Mouse (Mus musculus): Measurements from ENCODE around the gene Usp54.

Gene Usp54

DNA sequence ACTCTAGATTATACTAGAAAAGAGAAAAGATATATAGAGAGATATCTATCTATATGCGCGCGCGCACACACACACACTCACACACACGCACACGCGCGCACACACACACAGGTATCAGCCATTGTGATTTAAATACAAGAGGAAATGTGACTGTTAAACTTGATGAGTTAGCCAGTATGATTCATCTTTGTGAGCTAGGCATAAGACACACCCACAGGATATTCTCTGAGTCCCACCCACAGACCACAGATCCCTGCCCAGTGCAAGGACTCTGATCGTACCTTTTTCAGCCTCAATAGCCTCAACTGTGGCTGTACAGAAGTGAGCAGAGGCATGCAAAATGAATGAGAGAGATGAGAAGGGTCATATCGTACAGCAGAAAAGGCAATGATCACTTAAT lies 137.9 kb downstream of the Usp54 start:
- DNase-seq (ENCODE audit: low spot score), result no peak

- no peak for DNase-seq (ENCODE audit: low spot score)
These were observed 140.9 kb downstream of the Usp54 start for GRCm38 (mm10) chr14:20499982-20500381.
